Mouse (Mus musculus) kidney, adult 2 months (tissue): ENCODE results near the gene Tollip. TPM values are rescaled to one million over a fixed set of nuclear protein-coding genes. Genes with fewer than 3 reads are reported as not detected.

Experiments
- DNase-seq: peaks from one replicate; pipeline ENCODE4 v3.0.0; 2021
- H3K27ac ChIP-seq: fragments of 200-500 bp; 2 replicates; pipeline ENCODE4 v1.5.1; 2012; ENCODE audit warnings: low read depth, low read length, control low read depth, inconsistent platforms; ENCODE audit not compliant: insufficient read depth
- H3K27me3 ChIP-seq: fragments of 200-500 bp; replicated peaks from 2 replicates; pipeline ENCODE4 v1.6.1; 2012; ENCODE audit warnings: mild to moderate bottlenecking, moderate library complexity, low read length, inconsistent platforms; ENCODE audit not compliant: control insufficient read depth, insufficient read depth
- H3K36me3 ChIP-seq: fragments of 200-500 bp; 2 replicates; pipeline ENCODE4 v1.6.1; 2012; ENCODE audit warnings: mild to moderate bottlenecking, moderate library complexity, low read length, inconsistent platforms; ENCODE audit not compliant: control insufficient read depth, insufficient read depth
- H3K4me1 ChIP-seq: fragments of 200-500 bp; 2 replicates; pipeline ENCODE4 v1.6.1; 2011; ENCODE audit warnings: low read length; ENCODE audit not compliant: control insufficient read depth, insufficient read depth
- H3K4me3 ChIP-seq: fragments of 200-500 bp; 2 replicates; pipeline ENCODE4 v1.5.1; 2011; ENCODE audit warnings: mild to moderate bottlenecking, low read depth, low read length, control low read depth; ENCODE audit not compliant: insufficient read depth
- CTCF ChIP-seq: fragments of 200-500 bp; conservative IDR thresholded peaks from 2 replicates; pipeline ENCODE4 v1.5.1; 2011; ENCODE audit warnings: low read depth, mild to moderate bottlenecking, control low read depth, low read length, moderate library complexity, mixed read lengths; ENCODE audit not compliant: insufficient read depth, insufficient read length
- POLR2A ChIP-seq: fragments of 200-500 bp; IDR thresholded peaks from one replicate; pipeline ENCODE4 v1.6.1; 2011; ENCODE audit warnings: low read depth, low read length, control low read depth
- WGBS: fragments of 180-500 bp; shearing (Covaris S2); methylation state at CpG from one replicate; pipeline ENCODE4 v1.1.7; 2018; 5-methylcytosine and 5-hydroxymethylcytosine counted together
- polyA plus RNA-seq: library from polyadenylated mRNA; depleted of rRNA; stranded (reverse); fragments of >200 nt; gene quantifications from 2 replicates; pipeline ENCODE4 v1.2.3, GENCODE M21; 2012; rRNA removed

Gene Tollip
- polyA plus RNA-seq, 1 experiment = 86.2 TPM

- WGBS = 71% methylated on average over 4 of the region's 4 CpGs
Measured at GRCm38 (mm10) chr7:141861046-141861445, 57.3 kb downstream of the Tollip start.

GRCm38 (mm10) chr7:141840354-141840753, 78.0 kb downstream of the Tollip start:
- WGBS = 42% methylated on average over 10 of the region's 10 CpGs
- DNase-seq = peak; percentile 14
- TF ChIP-seq CTCF (no peak), POLR2A (no peak)
- Histone ChIP-seq H3K27ac (no peak overlapping the region), H3K27me3 (no peaks in the 10 kb centered on the region), H3K36me3 (no peaks in the 10 kb centered on the region), H3K4me1 (no peaks in the 10 kb centered on the region), H3K4me3 (no peak overlapping the region)

More at GRCm38 (mm10) chr7:141861046-141861445, 57.3 kb downstream of the Tollip start:
- TF ChIP-seq CTCF (no peak), POLR2A (no peak)
- Histone ChIP-seq H3K4me1 (no peaks in the 10 kb centered on the region), H3K36me3 (no peaks in the 10 kb centered on the region), H3K4me3 (no peak overlapping the region), H3K27ac (no peak overlapping the region), H3K27me3 (no peaks in the 10 kb centered on the region)
- DNase-seq = no peak

- H3K36me3 ChIP-seq = no peaks in the 10 kb centered on the region
- DNase-seq = no peak
- no peak for TF ChIP-seq POLR2A
- TF ChIP-seq CTCF = no peak
- no peak within 1 kb of the TSS for H3K4me3 ChIP-seq
- no peaks in the 10 kb centered on the region for H3K27me3 ChIP-seq
- H3K27ac ChIP-seq = no peak within 1 kb of the TSS
- no peaks in the 10 kb centered on the region for H3K4me1 ChIP-seq
- 61% methylated on average over 5 of the region's 5 CpGs for WGBS
Measured at GRCm38 (mm10) chr7:141838779-141839178, 79.5 kb downstream of the Tollip start, which contains the start of gene Muc5b. Gene Muc5b, plus strand, starts transcription at chr7:141839070.

- WGBS = 56% methylated on average over 8 of the region's 8 CpGs
- DNase-seq = no peak
- H3K36me3 ChIP-seq = no peaks in the 10 kb centered on the region
Measured at GRCm38 (mm10) chr7:141836423-141836822, 81.9 kb downstream of the Tollip start.

GRCm38 (mm10) chr7:141835941-141836340, 82.4 kb downstream of the Tollip start:
- Histone ChIP-seq H3K36me3 (no peaks in the 10 kb centered on the region), H3K4me1 (no peaks in the 10 kb centered on the region), H3K4me3 (no peak overlapping the region), H3K27me3 (no peaks in the 10 kb centered on the region), H3K27ac (no peak overlapping the region)
- no peak for DNase-seq
- WGBS = 40% methylated on average over 7 of the region's 7 CpGs
- TF ChIP-seq POLR2A (no peak), CTCF (no peak)

More at GRCm38 (mm10) chr7:141836423-141836822, 81.9 kb downstream of the Tollip start:
- Histone ChIP-seq H3K27ac (no peak overlapping the region), H3K27me3 (no peaks in the 10 kb centered on the region), H3K4me1 (no peaks in the 10 kb centered on the region), H3K4me3 (no peak overlapping the region)
- TF ChIP-seq POLR2A (no peak), CTCF (no peak)

Other genes starting within 250 kb of the Tollip start
- 0.24 and 0.39 TPM in 2 replicates for gene Muc2, start 228.2 kb downstream of the Tollip start, polyA plus RNA-seq
- 0.02 TPM in 1 of 2 replicates, not detected in the other for gene Muc5ac, start 129.5 kb downstream of the Tollip start, polyA plus RNA-seq
- not detected in 2 replicates for gene Muc5b, start 79.4 kb downstream of the Tollip start, polyA plus RNA-seq
- 0.31 and 0.52 TPM in 2 replicates for gene Brsk2, start 31.2 kb upstream of the Tollip start, polyA plus RNA-seq
- 44.0 and 45.3 TPM in 2 replicates for gene Mob2, start 142.6 kb upstream of the Tollip start, polyA plus RNA-seq
- 3.6 and 3.7 TPM in 2 replicates for gene Dusp8, start 177.3 kb upstream of the Tollip start, polyA plus RNA-seq
- gene Gm45618, start 202.2 kb upstream of the Tollip start, polyA plus RNA-seq = not detected in 2 replicates
- not detected in 2 replicates for gene Gm39115, start 217.5 kb upstream of the Tollip start, polyA plus RNA-seq
- not detected in 2 replicates for gene Gm45337, start 226.1 kb upstream of the Tollip start, polyA plus RNA-seq
- gene Gm29735, start 238.6 kb upstream of the Tollip start, polyA plus RNA-seq = not detected in 2 replicates
- gene Gm4553, start 247.2 kb upstream of the Tollip start, polyA plus RNA-seq = not detected in 2 replicates